Mouse (Mus musculus) liver, embryonic 15.5 days (tissue): ENCODE measurements at regions not wholly inside any gene's neighbourhood (a gene's known extent, or its start where the extent isn't known, plus 50 kb on each side); places are given as distances from the start of the nearest gene placed in this dataset.
A peak's percentile ranks its signal among the peaks of the same experiment; 100 is the strongest.

Experiments
- ATAC-seq: fragments of 200-750 bp; cut with Nextera tagmentation; 2 replicates; pipeline ENCODE4 v1.8.0; 2017; ENCODE audit warnings: moderate number of reproducible peaks, mild to moderate bottlenecking, moderate library complexity; ENCODE audit not compliant: insufficient read depth
- H3K27ac ChIP-seq: fragments of 300-500 bp; sonication (generic); replicated peaks from 2 replicates; pipeline ENCODE4 v1.5.1; 2015; ENCODE audit warnings: mild to moderate bottlenecking, inconsistent platforms
- H3K27me3 ChIP-seq: fragments of 300-500 bp; sonication (generic); 2 replicates; pipeline ENCODE4 v1.6.1; 2015; ENCODE audit warnings: mild to moderate bottlenecking, inconsistent platforms
- H3K36me3 ChIP-seq: fragments of 300-500 bp; sonication (generic); replicated peaks from 2 replicates; pipeline ENCODE4 v1.6.1; 2015; ENCODE audit warnings: moderate library complexity, mild to moderate bottlenecking, inconsistent platforms
- H3K4me1 ChIP-seq: fragments of 300-500 bp; sonication (generic); replicated peaks from 2 replicates; pipeline ENCODE4 v1.6.1; 2015; ENCODE audit warnings: inconsistent platforms
- H3K4me2 ChIP-seq: fragments of 300-500 bp; sonication (generic); 2 replicates; pipeline ENCODE4 v1.6.1; 2015; ENCODE audit warnings: moderate library complexity, mild to moderate bottlenecking, inconsistent platforms
- H3K4me3 ChIP-seq: fragments of 300-500 bp; sonication (generic); replicated peaks from 2 replicates; pipeline ENCODE4 v1.5.1; 2015; ENCODE audit warnings: mild to moderate bottlenecking, inconsistent platforms
- H3K9ac ChIP-seq: fragments of 300-500 bp; sonication (generic); 2 replicates; pipeline ENCODE4 v1.6.1; 2015; ENCODE audit warnings: moderate library complexity, mild to moderate bottlenecking, inconsistent platforms
- H3K9me3 ChIP-seq: fragments of 300-500 bp; sonication (generic); replicated peaks from 2 replicates; pipeline ENCODE4 v1.6.1; 2016; ENCODE audit warnings: inconsistent platforms
- WGBS: fragments of 180-500 bp; shearing (Covaris S2); methylation state at CpG from one replicate; pipeline ENCODE4 v1.1.7; 2015; ENCODE audit warnings: mixed read lengths; ENCODE audit not compliant: insufficient replicate concordance; 5-methylcytosine and 5-hydroxymethylcytosine counted together

DNA sequence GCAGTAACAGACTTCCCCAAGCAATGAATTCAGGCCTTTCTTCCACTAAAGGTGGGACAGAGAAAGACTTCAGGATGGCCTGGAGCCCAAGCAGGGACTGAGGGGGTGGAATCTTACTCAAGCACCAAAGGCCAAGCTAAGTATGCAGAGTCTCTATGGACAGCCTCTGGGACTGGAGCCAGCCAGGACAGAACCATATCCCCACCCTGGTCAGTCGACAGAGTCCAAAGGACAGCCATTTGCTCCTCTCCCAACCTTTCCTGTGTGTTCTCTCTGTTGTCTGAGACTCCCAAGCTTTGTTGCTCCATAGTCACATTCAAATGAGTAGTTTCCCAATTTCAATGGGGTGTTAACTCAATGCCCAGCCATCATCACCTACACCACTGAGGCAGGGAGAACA lies 372.3 kb downstream of the Gm49356 start:
- Histone ChIP-seq H3K27me3 (no peaks in the 10 kb centered on the region), H3K9me3 (no peaks in the 10 kb centered on the region), H3K4me1 (peaks cover 22% of the 10 kb centered on the region), H3K4me2 (no peak overlapping the region), H3K27ac (no peak overlapping the region), H3K4me3 (no peak overlapping the region), H3K9ac (no peak overlapping the region), H3K36me3 (no peaks in the 10 kb centered on the region)
- WGBS, result 29% methylated on average over 1 of the region's 1 CpGs
- peak; percentile 44 for ATAC-seq

DNA sequence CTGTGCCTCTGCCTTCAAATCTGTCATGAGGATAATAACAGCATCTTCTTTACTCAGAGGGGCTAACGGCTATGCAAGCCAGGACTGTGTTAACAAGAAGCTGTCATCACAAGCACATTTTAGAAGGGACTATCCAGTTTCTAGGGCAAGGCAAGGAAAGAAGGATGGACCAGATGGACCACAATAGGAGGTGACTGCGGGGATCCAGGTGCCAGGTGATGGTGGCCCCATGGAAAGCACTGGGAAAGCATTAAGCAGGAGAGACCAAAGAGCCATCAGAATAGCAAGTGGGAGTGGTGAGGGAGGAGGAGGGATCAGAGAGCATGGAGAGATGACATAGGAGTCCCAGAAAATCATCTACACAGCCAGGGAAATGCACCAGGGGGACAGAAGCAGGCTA lies 373.3 kb downstream of the Gm49356 start:
- WGBS, result 58% methylated on average over 2 of the region's 2 CpGs
- Histone ChIP-seq H3K4me2 (no peak overlapping the region), H3K27ac (no peak overlapping the region), H3K9me3 (no peaks in the 10 kb centered on the region), H3K4me3 (no peak overlapping the region), H3K27me3 (no peaks in the 10 kb centered on the region), H3K9ac (no peak overlapping the region), H3K4me1 (peaks cover 22% of the 10 kb centered on the region), H3K36me3 (no peaks in the 10 kb centered on the region)
- no peak for ATAC-seq

- Histone ChIP-seq H3K36me3 (no peaks in the 10 kb centered on the region), H3K27ac (no peak overlapping the region), H3K4me1 (peaks cover 22% of the 10 kb centered on the region), H3K9me3 (no peaks in the 10 kb centered on the region), H3K4me2 (peak overlapping the region; percentile 29), H3K27me3 (no peaks in the 10 kb centered on the region), H3K9ac (no peak overlapping the region), H3K4me3 (0 out of 2 replicates have a peak overlapping the region, but pooled peaks have one; percentile 3)
- 17% methylated on average over 13 of the region's 13 CpGs for WGBS
- no peak for ATAC-seq
Measured at GRCm38 (mm10) chr15:59263433-59264328, 374.6 kb downstream of the Gm49356 start.
